Mouse (Mus musculus): ENCODE results near the gene Arid1b. TPM values are rescaled to one million over a fixed set of nuclear protein-coding genes. Genes with fewer than 3 reads are reported as not detected.

Arid1b gene
- total and polyA plus RNA-seq, 3 experiments, result 6.1 to 12.4 (median 9.7) TPM

GRCm38 (mm10) chr17:5246688-5247087, 252.6 kb downstream of the Arid1b start:
- H3K79me2 ChIP-seq (replicated peaks; ENCODE audit: control insufficient read depth, extremely low read depth, insufficient read depth, poor library complexity, severe bottlenecking), result no peaks in the 10 kb centered on the region
- dilution Hi-C loops (cut with MboI; ENCODE audit: extremely low pct_ligation_motif_present, extremely low pct_unique_long_range_greater_than_20kb, low sequenced_read_pairs), result no loop called here

GRCm38 (mm10) chr17:5247247-5247646, 253.1 kb downstream of the Arid1b start:
- Histone ChIP-seq H3K4me3 (replicated peaks in 1 of 3; ENCODE audit: low read depth in 2 of 3, low read length in 2 of 3, poor library complexity in 1 of 3) (no peak overlapping the region), H3K79me2 (replicated peaks; ENCODE audit: control insufficient read depth, extremely low read depth, insufficient read depth, poor library complexity, severe bottlenecking) (no peaks in the 10 kb centered on the region), H3K36me3 (replicated peaks in 1 of 2; ENCODE audit: control insufficient read depth in 1 of 2, insufficient read depth in 1 of 2, low read length in 1 of 2) (peaks cover 3 to 82% of the 10 kb centered on the region in 2 experiments), H3K9ac (ENCODE audit: insufficient read depth, low read depth) (no peak overlapping the region), H3K4me2 (ENCODE audit: insufficient read depth, low read depth, poor library complexity, severe bottlenecking) (no peak overlapping the region), H3K9me3 (replicated peaks; ENCODE audit: low read length) (no peaks in the 10 kb centered on the region), H3K27ac (ENCODE audit: insufficient read depth, low read depth) (no peak overlapping the region), H3K4me1 (ENCODE audit: control insufficient read depth in 1 of 2, insufficient read depth in 2 of 2) (peaks cover 0 to 13% of the 10 kb centered on the region in 2 experiments; a peak in 1 of 4 replicates), H3K27me3 (replicated peaks) (no peaks in the 10 kb centered on the region)
- in situ Hi-C loops (cut with MboI; ENCODE audit: low pct_ligation_motif_present, low pct_unique_long_range_greater_than_20kb, low sequenced_read_pairs), result no loop called here
- TF ChIP-seq RAD21 (IDR thresholded peaks at IDR 0.05; ENCODE audit: low read depth, low read length) (no peak), GABPA (IDR thresholded peaks at IDR 0.05; ENCODE audit: insufficient replicate concordance, low read depth, low read length) (no peak)
- DNase-seq (ENCODE audit: extremely low read depth), result no peak
- dilution Hi-C loops (cut with MboI; ENCODE audit: extremely low pct_ligation_motif_present, extremely low pct_unique_long_range_greater_than_20kb, low sequenced_read_pairs), result no loop called here

More at GRCm38 (mm10) chr17:5246688-5247087, 252.6 kb downstream of the Arid1b start:
- H3K27me3 ChIP-seq (replicated peaks), result no peaks in the 10 kb centered on the region
- DNase-seq (ENCODE audit: extremely low read depth), result no peak
- H3K4me2 ChIP-seq (ENCODE audit: insufficient read depth, low read depth, poor library complexity, severe bottlenecking), result no peak overlapping the region
- no peak overlapping the region for H3K27ac ChIP-seq (ENCODE audit: insufficient read depth, low read depth)
- in situ Hi-C loops (cut with MboI; ENCODE audit: low pct_ligation_motif_present, low pct_unique_long_range_greater_than_20kb, low sequenced_read_pairs), result no loop called here
- TF ChIP-seq ZC3H11A (IDR thresholded peaks at IDR 0.05; ENCODE audit: low read depth, low read length), result no peak
- TF ChIP-seq MYC (IDR thresholded peaks at IDR 0.05; ENCODE audit: low read depth, low read length), result no peak
- no peak for TF ChIP-seq MAX (IDR thresholded peaks at IDR 0.05; ENCODE audit: low read length)
- TF ChIP-seq GABPA (IDR thresholded peaks at IDR 0.05; ENCODE audit: insufficient replicate concordance, low read depth, low read length), result no peak
- no peak for TF ChIP-seq MXI1 (IDR thresholded peaks at IDR 0.05; ENCODE audit: low read depth, low read length)
- no peak for TF ChIP-seq ETS1 (conservative IDR thresholded peaks at IDR 0.05; ENCODE audit: low read depth, low read length)
- no peak for TF ChIP-seq HCFC1 (IDR thresholded peaks at IDR 0.05; ENCODE audit: low read depth, low read length)
- no peak for TF ChIP-seq NELFE (IDR thresholded peaks at IDR 0.05; ENCODE audit: low read depth, low read length)
- no peak for TF ChIP-seq UBTF (IDR thresholded peaks at IDR 0.05; ENCODE audit: low read depth, low read length)
- TF ChIP-seq KAT2A (IDR thresholded peaks at IDR 0.05; ENCODE audit: insufficient replicate concordance, low read length), result no peak
- no peak for TF ChIP-seq PAX5 (IDR thresholded peaks at IDR 0.05; ENCODE audit: low read length)
- TF ChIP-seq ZNF384 (IDR thresholded peaks at IDR 0.05; ENCODE audit: low read depth, low read length), result no peak
- TF ChIP-seq SMC3 (IDR thresholded peaks at IDR 0.05; ENCODE audit: low read depth, low read length), result no peak
- TF ChIP-seq USF2 (conservative IDR thresholded peaks at IDR 0.05; ENCODE audit: low read depth, low read length), result no peak
- TF ChIP-seq RAD21 (IDR thresholded peaks at IDR 0.05; ENCODE audit: low read depth, low read length), result no peak
- no peak for TF ChIP-seq SIN3A (IDR thresholded peaks at IDR 0.05; ENCODE audit: low read length)
- TF ChIP-seq BHLHE40 (IDR thresholded peaks at IDR 0.05; ENCODE audit: low read depth, low read length), result no peak
- no peak for TF ChIP-seq CHD2 (IDR thresholded peaks at IDR 0.05; ENCODE audit: low read length)
- no peak for TF ChIP-seq USF1 (IDR thresholded peaks at IDR 0.05; ENCODE audit: low read depth, low read length)
- peaks cover 0 to 14% of the 10 kb centered on the region in 2 experiments; a peak in 2 of 4 replicates for H3K4me1 ChIP-seq (ENCODE audit: control insufficient read depth in 1 of 2, insufficient read depth in 2 of 2)
- H3K4me3 ChIP-seq (replicated peaks in 1 of 3; ENCODE audit: low read depth in 2 of 3, low read length in 2 of 3, poor library complexity in 1 of 3), result no peak overlapping the region
- no peaks in the 10 kb centered on the region for H3K9me3 ChIP-seq (replicated peaks; ENCODE audit: low read length)
- peaks cover 3 to 80% of the 10 kb centered on the region in 2 experiments for H3K36me3 ChIP-seq (replicated peaks in 1 of 2; ENCODE audit: control insufficient read depth in 1 of 2, insufficient read depth in 1 of 2, low read length in 1 of 2)
- no peak overlapping the region for H3K9ac ChIP-seq (ENCODE audit: insufficient read depth, low read depth)

All from CH12.LX (cell line).